9 mouse cellular contexts compared by ENCODE assay signal in the genomic region with DNA sequence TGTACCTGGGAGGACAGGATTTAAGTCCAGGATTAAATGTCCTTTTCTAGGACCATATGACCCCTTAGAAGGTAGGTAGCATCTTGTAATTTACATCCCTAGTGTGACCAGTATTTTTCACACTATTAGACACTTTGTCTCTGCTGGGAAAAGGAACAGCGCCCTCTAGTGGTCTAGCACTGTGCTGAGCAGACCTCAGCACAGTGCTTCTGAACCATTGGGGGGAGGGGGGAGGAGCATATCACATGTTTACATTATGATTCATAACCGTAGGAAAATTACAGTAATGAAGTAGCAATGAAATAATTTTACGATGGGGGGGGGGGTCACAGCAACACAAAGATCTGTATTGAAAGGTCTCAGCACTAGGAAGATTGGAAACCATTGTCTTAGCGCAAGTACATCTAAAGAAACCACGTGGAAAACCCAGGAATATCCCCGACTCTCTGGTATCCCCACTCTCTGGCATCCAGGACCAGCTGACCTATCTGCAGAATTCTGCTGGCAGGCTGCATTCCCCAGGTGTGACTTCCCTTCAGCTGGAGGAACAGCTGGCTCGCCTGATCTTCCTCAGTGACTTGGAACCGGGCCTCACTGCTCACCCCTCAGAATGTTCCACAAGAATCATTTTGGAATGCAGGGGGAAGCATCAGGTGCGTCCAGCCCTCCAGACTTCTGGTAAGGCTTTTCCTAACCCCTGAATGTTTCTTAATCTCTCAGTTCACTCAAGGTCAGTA. TPM values are rescaled to one million over a fixed set of nuclear protein-coding genes. Genes with fewer than 3 reads are reported as not detected.
DNase-seq lines count a peak whose midpoint lies in the region; ATAC-seq lines count a peak whose summit lies in the region.
"Had no signal": no experiment of that assay in that cellular context is flagged by ENCODE, and none has a peak within 500 bp of the region (broad histone marks: within the 10 kb centered on the region; RNA-seq: fewer than 3 reads in every experiment).

No protein-coding gene starts in this region.

- peak; percentile 50 for DNase-seq in gastrocnemius, adult 18-20 months (ENCODE audit: low spot score)
- DNase-seq in gastrocnemius, adult 8-10 months (ENCODE audit: low spot score in 2 of 2): no peak
- peak; percentile 46 to 75 for DNase-seq in adrenal gland, adult (ENCODE audit: inconsistent age in 2 of 2, low spot score in 1 of 2)
- DNase-seq in embryo, embryonic 10 days (ENCODE audit: low spot score): peak; percentile 70
- DNase-seq in hindbrain, embryonic 10.5 days (ENCODE audit: low spot score): peak; percentile 46
- DNase-seq in layer of hippocampus, postnatal 14 days (ENCODE audit: low spot score in 2 of 2): peak; percentile 8 to 56
- DNase-seq in midbrain, embryonic 14.5 days: peak; percentile 81
- peak; percentile 82 for DNase-seq in testis, postnatal 10 days (ENCODE audit: low spot score)
- DNase-seq: liver, embryonic 13.5 days had no signal

- H3K4me3 ChIP-seq in hindbrain, embryonic 10.5 days: no peak overlapping the region
- H3K4me3 ChIP-seq in midbrain, embryonic 14.5 days (replicated peaks; ENCODE audit: low read depth, low read length): no peak overlapping the region
- H3K4me3 ChIP-seq: liver, embryonic 13.5 days had no signal

- H3K9ac ChIP-seq in midbrain, embryonic 14.5 days (replicated peaks; ENCODE audit: low read length): no peak overlapping the region
- H3K9ac ChIP-seq: liver, embryonic 13.5 days had no signal

- H3K27ac ChIP-seq in hindbrain, embryonic 10.5 days: no peak overlapping the region
- H3K27ac ChIP-seq in midbrain, embryonic 14.5 days (replicated peaks; ENCODE audit: low read depth, low read length): no peak overlapping the region
- H3K27ac ChIP-seq: liver, embryonic 13.5 days had no signal

- peaks cover 11% of the 10 kb centered on the region; the same call in 1 of the 2 replicates for H3K27me3 ChIP-seq in hindbrain, embryonic 10.5 days (ENCODE audit: insufficient read depth, poor library complexity, severe bottlenecking)
- H3K27me3 ChIP-seq in midbrain, embryonic 14.5 days (ENCODE audit: control insufficient read depth, insufficient read depth, low read length): no peaks in the 10 kb centered on the region

- 61% methylated on average over 9 of the region's 9 CpGs for WGBS in hindbrain, embryonic 10.5 days
- 59% methylated on average over 9 of the region's 9 CpGs for WGBS in midbrain, embryonic 14.5 days

- H3K9me3 ChIP-seq in hindbrain, embryonic 10.5 days: no peaks in the 10 kb centered on the region
- no peaks in the 10 kb centered on the region for H3K9me3 ChIP-seq in midbrain, embryonic 14.5 days (ENCODE audit: control insufficient read depth, low read length)
- H3K9me3 ChIP-seq: liver, embryonic 13.5 days had no signal

- no peaks in the 10 kb centered on the region for H3K36me3 ChIP-seq in hindbrain, embryonic 10.5 days
- H3K36me3 ChIP-seq in midbrain, embryonic 14.5 days (ENCODE audit: control insufficient read depth, insufficient read depth, low read length): no peaks in the 10 kb centered on the region
- H3K36me3 ChIP-seq: liver, embryonic 13.5 days had no signal

- no peak for ATAC-seq in midbrain, embryonic 14.5 days (ENCODE audit: low FRiP score, low TSS enrichment)

- peaks cover 19% of the 10 kb centered on the region for H3K4me1 ChIP-seq in hindbrain, embryonic 10.5 days (replicated peaks)
- 0 out of 2 replicates have a peak, but pooled peaks cover 4% of the 10 kb centered on the region for H3K4me1 ChIP-seq in midbrain, embryonic 14.5 days (ENCODE audit: control insufficient read depth, insufficient read depth, low read length)
- H3K4me1 ChIP-seq: liver, embryonic 13.5 days had no signal

- H3K4me2 ChIP-seq in midbrain, embryonic 14.5 days (ENCODE audit: low read length): no peak overlapping the region
- H3K4me2 ChIP-seq: liver, embryonic 13.5 days had no signal

RNA-seq across cellular contexts. Expression of gene Npy4r, which starts 2.5 kb away (rescaled TPM):
- under 1 TPM in 1 of 2 experiments, not detected in 1; 0.07 TPM for total RNA-seq in gastrocnemius, adult 18-20 months (2021)
- under 1 TPM in 1 of 4 experiments, not detected in 3; 0.07 TPM for total RNA-seq in gastrocnemius, adult 8-10 months (2022)
- not detected in 2 replicates for polyA plus RNA-seq in hindbrain, embryonic 10.5 days (2016; fragmentation: Nextera tagmentation; extraction: Ambion mirVana)
- under 1 TPM in 1 of 2 experiments, not detected in 1; 0.10 TPM for total RNA-seq in layer of hippocampus, postnatal 14 days (2021)
- polyA plus RNA-seq in midbrain, embryonic 14.5 days (2014; fragmentation: Nextera tagmentation; extraction: Ambion mirVana): 0.13 and 0.18 TPM in 2 replicates
- polyA plus RNA-seq: liver, embryonic 13.5 days had no signal

RNA-seq across cellular contexts. Expression of gene Gprin2, which starts 46.7 kb away (rescaled TPM):
- total RNA-seq in gastrocnemius, adult 18-20 months (2021): under 1 TPM; 0.02 TPM
- total RNA-seq in gastrocnemius, adult 8-10 months (2022): under 1 TPM in 2 of 4 experiments, not detected in 2; 0.02 to 0.03 TPM
- 0.49 and 1.2 TPM in 2 replicates for polyA plus RNA-seq in hindbrain, embryonic 10.5 days (2016; fragmentation: Nextera tagmentation; extraction: Ambion mirVana)
- 1 to 10 TPM; 2.7 to 7.0 TPM for total RNA-seq in layer of hippocampus, postnatal 14 days (2021)
- 5.7 and 6.8 TPM in 2 replicates for polyA plus RNA-seq in midbrain, embryonic 14.5 days (2014; fragmentation: Nextera tagmentation; extraction: Ambion mirVana)

RNA-seq across cellular contexts. Expression of gene A630023A22Rik, which starts 52.2 kb away (rescaled TPM):
- not detected for total RNA-seq in gastrocnemius, adult 18-20 months (2021)
- not detected for total RNA-seq in gastrocnemius, adult 8-10 months (2022)
- not detected in 2 replicates for polyA plus RNA-seq in hindbrain, embryonic 10.5 days (2016; fragmentation: Nextera tagmentation; extraction: Ambion mirVana)
- total RNA-seq in layer of hippocampus, postnatal 14 days (2021): not detected
- not detected in 2 replicates for polyA plus RNA-seq in midbrain, embryonic 14.5 days (2014; fragmentation: Nextera tagmentation; extraction: Ambion mirVana)
- polyA plus RNA-seq: liver, embryonic 13.5 days had no signal

Comparison
In these comparisons a context has a peak if more than half of its experiments do, and no peak if none do; other contexts are left out.
1. DNase-seq: peak in gastrocnemius, adult 18-20 months (single experiment), adrenal gland, adult (2 of 2), embryo, embryonic 10 days (single experiment), hindbrain, embryonic 10.5 days (single experiment), layer of hippocampus, postnatal 14 days (2 of 2), midbrain, embryonic 14.5 days (single experiment) and testis, postnatal 10 days (single experiment); none in gastrocnemius, adult 8-10 months (0 of 2).